Mouse (Mus musculus) liver, embryonic 14.5 days (tissue): ENCODE measurements around the gene Arsb.

Experiments used
- CTCF ChIP-seq: IDR thresholded peaks from 2 replicates; pipeline ENCODE4 v1.5.1; 2016; ENCODE audit warnings: antibody characterized with exemption, low read depth, control low read depth
- EP300 ChIP-seq: IDR thresholded peaks from 2 replicates; pipeline ENCODE4 v1.6.1; 2016; ENCODE audit warnings: antibody characterized with exemption, low read depth

DNA sequence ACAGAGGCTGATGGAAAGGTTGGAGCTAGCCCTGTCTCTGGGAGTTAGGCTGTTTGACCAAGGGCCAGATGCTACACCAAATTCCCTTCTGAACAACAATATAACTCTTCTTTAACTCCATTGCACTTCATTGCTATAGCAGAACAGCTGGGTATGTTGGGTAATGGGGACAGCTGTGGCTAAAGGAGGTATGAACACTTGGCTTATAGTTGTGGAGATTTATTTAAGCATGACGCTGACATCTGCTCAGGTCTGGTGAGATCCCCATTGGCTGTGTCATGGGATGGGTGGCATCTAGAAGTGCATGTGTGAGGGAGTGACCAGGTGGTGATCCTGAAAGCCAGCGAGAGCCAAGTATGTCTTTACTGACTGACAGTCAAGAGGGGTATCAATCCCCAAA is 116.8 kb downstream of the Arsb start:
- TF ChIP-seq CTCF (no peak), EP300 (no peak)
